Mouse (Mus musculus): ENCODE results near the gene Tmem119.
A peak's percentile ranks its signal among the peaks of the same experiment; 100 is the strongest.

The Tmem119 gene

DNA sequence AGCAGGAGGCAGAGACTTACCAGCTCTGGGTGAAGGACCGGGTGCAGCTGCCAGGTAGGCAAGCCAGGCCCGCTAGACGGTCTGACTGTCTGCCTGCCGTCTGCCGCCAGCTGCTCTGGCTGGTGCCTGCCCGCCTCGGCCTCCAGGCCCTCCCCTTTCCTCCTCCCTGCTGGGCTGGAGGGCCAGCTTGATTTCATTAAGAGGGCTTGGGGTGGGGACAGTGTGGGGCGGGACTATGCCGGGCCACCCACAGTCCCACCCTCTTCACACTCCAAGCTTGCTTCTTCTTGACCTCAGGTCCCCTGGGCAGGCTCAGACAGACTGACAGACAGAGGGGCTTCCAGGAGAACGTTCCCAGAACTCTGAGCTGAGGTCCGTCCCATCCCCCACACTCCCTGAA lies at the start of gene Tmem119:
Gene Tmem119 (minus strand): TSS at position 237 of the 400 bp plus-strand sequence.
- DNase-seq = peak; percentile 37

DNA sequence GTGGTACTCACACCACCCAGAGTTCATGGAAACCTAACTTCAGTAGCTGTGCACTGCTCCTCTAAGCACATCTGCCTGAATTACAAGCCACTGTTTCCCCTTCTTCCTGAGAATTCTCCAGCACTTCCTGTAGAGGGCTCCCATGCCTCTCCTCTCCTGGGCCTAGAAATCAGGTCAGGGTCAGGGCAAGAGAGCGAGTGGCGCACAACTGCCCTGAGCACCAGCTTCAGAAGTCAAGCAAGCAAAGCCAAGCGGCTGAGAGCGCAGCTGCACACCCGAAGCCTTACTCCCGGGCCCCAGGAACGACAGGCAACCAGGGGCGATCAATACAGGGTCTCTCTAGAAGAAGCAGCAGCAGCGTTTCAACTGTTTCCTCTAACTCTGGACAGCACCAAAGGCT lies 47.3 kb upstream of the Tmem119 start:
- DNase-seq = no peak

DNA sequence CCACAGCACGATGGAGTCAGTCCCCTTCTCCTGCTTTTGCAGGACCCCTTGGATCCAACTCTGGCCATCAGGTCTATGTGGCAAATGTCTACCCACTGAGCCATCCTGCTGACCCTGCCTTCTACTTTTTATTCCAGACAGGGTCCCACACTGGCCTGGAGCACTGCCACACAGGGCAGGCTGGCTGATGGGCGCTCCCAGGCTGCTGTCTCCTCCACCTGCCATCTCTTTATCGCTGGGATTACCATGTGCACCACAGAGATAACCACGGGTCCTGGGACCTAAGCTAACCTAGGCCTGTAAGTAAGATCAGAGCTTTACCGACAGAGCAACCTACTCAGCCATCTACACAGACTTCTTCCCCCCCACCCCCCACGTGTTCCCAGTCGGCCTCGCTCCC lies 46.3 kb upstream of the Tmem119 start:
- no peak for DNase-seq

DNA sequence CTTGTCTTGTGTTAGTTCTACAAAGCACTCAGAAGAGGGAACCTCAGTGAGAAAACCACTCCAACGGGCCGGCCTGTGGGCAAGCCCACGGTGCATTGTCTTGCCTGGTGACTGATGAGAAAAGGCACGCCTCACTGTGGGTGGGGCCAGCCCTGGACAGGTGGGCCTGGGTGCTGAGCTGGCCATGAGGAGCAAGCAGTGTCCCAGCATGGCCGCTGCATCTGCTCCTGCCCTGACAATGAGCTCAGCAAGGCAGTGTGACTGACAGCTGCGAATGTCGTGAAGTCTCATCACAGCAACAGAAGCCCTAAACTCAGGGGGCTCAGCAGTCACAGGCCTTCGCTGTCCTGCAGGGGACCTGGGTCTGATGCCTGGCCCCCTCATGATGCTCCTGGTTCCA lies 45.3 kb upstream of the Tmem119 start:
- no peak for DNase-seq

DNA sequence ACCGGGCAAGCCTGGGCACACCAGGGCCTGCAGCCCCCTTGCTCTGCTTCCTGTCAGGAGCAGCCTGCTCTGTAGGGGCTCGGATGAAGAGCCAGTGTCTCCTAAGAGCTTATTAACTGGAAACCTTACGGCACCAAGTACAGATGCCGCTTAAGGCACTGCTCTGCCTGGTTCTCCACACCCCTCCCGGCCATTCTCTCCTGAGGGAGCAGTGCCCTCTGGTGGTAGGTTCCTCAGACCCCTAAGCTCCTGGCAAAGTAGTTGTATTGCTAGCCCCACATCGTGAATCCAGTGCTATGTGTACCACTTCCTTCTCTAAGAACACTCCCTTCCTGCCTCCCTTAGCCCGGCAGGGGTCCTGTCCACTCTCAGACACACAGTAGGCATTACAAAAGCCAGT lies 44.4 kb upstream of the Tmem119 start:
- DNase-seq = no peak

DNA sequence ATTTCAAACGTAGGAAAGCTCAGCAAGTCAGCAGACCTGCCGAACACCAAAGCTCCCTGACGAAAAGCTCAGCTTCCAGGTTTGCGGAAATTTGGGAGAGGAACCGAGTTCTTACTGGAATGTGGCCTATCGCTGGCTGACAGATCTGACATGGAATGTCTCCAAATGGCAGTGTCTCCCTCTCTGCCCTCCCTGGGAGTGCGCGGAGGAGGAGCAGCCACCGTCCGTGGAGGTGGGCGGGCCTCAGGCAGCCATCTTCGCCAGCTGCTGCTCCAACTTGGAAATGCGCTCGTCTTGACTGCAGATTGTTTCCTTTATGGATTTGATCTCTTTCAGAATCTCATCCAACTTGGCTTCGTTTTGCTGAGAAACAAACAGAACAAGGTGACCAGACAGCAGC lies 43.8 kb upstream of the Tmem119 start:
- DNase-seq = no peak

DNA sequence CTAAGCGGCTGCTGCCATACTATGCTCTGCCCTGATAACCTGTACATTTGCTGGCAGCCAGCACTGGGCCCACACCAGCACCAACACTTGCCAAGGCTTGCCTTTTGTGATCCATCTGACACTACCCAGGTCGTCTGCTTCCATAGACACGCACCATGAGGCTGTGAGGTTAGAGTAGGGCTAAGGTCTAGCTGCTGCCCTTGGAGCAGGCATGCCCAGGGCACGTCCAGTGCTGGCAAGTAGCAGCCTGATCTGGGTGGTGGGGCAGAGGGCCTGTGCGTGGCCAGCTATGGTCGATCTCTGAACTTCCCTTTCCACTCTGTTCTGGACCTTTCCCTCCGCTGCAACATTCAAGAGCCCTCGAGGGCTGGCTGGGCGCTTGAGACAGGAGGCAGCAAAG lies 42.6 kb upstream of the Tmem119 start:
- DNase-seq = no peak

DNA sequence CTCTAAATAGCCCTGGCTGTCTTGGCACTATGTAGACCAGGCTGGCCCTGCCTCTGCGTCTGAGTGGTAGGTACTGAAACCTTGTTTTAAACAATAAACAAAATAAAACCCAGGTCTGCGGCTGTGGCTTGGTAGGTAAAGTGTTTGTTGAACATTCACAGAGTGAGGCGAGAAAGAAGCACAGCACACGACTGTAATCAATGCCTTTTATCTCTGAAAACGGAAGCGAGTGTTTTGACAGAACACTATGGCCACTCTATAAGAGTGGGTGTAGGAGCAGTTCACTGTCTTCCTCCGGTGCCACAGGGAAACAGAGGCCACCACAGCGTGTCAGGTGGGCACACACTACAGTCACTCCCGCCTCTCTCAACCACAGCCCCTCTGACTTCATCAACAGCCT lies 41.9 kb upstream of the Tmem119 start:
- DNase-seq = no peak

DNA sequence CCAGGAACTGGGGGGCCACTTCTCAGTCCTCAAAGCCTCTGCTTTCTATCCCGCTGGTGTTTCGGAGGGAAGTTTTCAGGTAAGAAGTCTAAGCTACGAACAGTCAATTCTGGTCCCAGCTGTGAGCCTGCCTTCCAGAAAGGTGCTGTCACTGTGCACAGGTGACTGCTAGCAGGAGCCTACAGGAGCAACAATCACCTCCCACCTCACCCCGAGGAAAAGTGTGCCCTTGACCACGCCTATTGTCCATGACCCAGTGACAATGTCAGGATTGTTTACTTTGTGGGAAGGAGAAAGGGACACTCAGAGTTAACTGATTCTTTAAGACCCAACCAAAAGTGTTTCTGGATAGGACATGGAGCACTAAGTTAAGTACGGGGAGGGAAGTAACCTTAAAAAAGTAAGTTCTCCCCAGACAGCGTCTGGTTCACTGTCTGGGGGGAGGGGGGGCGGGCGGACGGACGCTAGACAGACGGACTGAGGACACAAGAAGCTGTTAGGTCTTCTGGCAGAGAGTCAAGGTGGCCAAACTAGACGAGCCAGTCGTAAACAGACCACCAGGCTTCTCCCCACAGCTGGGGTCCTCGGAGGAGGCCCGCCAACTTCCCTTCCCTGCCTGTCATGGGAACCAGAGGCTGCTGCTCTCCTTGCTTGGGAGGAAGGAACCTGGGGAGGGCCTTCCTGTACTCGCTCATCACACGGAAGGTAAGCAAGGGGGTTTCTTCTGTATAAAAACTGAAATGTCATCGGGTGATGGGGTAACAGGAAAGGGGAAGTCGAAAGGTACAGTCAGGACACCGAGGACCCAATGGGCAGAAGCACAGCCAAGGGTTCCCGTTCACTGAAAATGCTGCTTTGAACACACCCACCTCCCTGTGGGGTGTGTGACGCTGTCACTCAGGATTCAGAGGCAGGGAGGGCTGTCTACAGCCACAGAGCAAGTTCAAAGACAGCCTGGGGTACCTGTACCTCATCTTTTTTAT lies 41.2 kb upstream of the Tmem119 start:
- DNase-seq = no peak

DNA sequence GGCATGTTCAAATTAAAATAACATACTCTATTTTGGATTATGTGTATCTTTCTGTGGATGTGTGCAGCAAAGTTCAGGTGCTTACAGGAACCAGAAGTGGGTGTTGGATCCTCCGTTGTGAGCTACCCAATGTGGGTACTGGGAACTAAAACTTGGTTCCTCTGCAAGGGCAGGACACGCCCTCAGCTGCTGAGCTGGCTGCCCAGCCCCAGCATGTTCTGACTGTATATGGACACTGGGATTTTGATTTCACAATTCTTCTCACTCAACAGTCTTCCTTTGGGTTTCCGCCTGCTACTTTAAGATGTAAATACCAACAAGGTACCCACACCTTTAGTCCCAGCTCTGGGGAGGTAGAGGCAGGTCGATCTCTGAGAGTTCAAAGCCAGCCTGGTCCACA lies 40.1 kb upstream of the Tmem119 start:
- DNase-seq = no peak

DNA sequence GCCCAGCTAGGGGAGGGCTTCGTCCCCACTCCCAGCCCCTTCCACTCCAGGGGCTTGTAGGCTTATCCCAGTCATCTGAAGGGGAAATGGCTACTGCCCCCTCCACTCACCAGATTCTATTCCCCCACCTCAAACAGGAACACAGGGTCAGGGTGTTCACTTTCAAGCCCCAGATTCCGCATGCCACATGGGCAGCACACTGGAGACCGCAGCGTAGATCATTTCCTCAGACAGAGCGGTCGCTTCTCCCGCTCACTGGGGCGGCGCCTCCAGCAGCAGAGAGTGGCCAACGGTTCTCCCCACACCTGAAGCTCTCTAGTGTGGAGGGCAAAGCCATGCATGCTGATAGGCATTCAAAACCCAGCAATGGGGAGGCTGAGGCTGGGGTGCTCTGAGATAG lies 36.6 kb upstream of the Tmem119 start:
- DNase-seq = no peak

DNA sequence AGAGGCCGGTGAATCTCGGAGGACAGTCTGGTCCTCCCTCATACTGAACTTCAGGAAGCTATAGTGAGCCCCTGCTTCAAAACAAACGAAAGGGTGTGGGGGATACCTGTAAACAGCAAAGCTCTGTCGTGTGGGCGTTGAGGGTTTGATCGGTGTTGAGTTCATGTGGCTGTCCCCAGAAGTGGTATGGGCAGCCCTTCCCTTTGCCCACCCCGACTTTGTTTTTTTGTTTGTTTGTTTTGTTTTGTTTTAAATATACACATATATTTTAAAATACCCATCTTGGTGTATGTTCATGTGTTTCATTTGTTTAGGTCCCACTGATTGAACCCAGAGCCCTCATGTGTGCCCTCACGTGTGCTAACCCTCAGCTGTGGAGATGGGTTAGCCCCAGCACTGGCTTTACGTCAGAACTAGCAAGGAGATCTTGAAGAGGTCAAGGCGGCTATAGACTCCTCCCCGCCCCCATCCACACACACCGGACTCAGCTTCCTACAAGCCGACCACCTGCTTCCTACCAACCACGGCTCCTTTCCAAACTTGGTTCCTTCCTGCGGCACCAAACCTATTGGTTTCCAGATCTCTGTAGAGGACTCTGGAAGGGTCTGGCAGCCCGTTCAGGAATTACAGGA lies 33.1 kb upstream of the Tmem119 start:
- no peak for DNase-seq

DNA sequence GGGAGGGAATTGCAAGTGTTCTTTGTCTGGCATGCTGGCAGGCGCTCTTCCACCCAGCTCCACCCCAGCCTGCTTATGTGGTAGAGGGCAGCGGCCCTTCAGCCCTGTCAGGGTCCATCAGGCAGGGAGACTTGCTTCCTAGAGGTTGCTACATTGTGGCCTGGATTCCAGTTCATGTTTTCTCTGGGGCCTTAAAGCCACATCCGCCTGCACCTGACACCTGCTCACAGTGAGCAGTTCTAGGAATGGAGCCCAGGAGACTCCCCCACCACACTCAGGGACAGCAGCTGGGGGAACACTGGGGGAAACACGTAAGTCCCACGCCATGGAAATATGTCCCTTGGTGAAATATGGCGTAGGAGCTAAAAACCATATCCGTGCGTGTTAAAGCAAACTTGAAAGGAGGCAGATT lies 32.2 kb upstream of the Tmem119 start, which contains the start of gene Selplg:
Gene Selplg (minus strand): TSS at position 155 of the 412 bp plus-strand sequence.
- DNase-seq = no peak

DNA sequence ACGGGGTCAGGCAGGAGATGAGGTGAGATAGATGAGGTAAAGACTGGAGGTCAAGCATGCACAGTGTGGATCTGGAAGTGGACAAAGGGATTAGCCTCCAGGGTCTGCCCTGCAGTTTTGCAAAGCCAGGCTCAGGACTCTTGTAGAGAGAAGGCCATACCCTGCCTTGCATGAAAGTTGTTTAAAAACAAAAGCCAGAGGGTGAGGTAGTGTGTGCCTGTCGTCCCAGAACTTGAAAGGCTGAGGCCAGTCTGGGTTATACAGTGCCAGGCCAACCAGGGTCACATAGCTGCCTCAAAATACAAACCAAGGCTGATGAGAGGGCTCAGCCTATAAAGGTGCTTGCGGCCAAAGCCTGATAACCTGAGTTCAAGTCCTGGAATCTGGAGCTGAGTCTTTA lies 31.4 kb upstream of the Tmem119 start:
- no peak for DNase-seq

DNA sequence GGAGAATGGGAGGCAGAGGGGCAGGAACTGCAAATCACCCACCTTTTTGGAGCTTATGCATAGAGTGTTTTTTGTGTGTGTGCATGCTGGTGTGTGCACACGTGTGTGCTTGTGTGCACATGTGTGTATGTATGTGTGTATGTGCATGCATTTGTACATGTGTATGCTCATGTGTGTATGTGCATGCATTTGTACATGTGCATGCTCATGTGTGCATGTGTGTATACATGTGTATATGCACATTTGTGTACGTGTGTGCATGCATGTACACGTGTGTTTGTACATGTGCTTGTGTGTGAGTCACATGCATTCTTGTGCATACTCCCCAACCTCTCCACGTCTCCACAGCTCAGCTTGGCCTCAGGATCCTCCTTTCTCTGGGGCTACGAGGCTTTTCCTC lies 30.5 kb upstream of the Tmem119 start:
- DNase-seq = no peak

DNA sequence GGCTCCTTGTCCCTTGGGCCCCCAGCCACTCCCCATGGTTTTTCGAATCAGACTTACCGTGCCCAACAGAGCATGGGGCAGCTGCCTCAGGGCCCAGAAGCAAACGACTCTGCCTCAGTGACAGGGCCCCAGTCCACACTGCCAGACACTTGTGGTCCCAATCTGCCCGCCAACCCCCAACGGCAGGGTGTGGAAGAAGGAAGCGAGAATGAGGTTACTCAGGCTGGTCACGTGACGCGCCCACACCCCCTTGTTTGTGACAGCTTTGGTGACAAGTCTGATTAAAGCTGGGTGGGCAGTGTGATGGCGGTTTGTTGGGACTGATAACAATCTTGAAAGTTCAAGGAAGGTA lies 30.0 kb upstream of the Tmem119 start:
- no peak for DNase-seq

DNA sequence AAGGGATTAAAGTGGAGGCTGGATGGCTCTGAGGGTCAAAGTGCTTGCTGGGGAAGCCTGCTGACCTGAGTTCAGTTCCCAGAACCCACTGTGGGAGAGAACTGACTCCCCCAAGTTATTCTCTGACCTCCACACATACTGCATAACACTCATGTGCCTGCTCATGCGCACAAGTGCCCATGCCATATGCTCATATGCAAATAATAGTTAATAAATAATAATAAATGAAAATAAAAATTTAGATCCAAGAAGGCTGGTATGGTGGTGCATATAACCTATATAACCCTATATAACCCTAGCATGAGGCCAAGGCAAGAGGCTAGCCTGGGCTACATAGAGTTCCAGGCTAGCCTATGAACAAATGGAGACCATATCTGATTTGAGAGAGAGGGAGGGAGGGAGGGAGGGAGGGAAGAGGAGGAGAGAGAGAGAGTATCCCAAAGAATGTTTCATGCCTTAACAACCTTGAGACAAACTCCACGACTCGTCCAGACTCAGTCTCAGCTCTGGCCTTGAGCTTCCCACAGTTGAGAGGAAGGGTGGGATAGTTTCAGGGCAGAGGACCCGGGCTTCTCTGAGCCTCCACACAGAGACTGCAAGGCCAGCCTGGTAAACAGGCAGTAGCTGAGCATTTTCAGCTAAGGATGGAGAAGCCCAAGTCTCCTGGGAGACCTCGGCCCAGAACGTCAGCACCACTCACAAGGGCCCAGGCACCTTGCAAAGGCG lies 29.4 kb upstream of the Tmem119 start:
- DNase-seq = no peak

DNA sequence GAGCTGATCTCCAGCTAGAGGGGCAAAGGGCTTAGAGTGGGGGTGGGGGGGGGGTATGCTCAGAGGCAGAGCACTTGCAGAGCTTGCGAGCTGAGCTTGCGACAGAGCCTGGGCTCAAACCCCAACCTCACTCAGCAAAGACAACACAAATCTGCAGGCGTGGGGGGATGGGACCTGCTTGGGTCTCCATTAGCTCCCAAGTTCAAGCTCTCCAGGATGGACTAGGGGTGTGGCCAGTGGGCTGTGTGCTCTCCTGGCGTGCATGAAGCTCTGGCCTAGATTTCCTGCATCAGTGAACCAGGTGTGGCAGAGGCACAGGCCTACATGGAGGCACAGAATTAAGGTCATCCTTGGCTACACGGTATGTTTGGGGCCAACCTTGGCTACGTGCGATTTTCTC lies 28.2 kb upstream of the Tmem119 start:
- no peak for DNase-seq

DNA sequence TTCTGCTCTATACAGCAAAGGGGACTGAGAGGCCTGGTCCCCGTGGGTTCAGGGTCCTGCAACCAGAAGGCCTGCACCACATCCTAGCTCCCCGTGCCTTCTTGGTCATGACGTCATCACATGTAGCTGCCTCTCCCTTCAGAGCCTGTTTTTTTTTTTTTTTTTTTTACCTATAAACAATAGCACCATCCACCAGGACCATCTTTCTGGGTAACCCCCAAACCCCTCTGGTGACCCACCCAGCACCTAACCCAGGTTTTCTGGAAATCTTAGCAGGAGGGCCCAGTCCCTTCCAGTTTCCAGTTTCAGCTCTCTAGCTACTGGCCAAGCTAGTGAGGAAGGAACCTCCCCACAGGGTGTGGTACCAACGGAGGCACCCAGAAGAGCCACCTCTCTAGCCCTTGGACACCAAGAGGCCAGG lies 27.7 kb upstream of the Tmem119 start:
- DNase-seq = no peak

DNA sequence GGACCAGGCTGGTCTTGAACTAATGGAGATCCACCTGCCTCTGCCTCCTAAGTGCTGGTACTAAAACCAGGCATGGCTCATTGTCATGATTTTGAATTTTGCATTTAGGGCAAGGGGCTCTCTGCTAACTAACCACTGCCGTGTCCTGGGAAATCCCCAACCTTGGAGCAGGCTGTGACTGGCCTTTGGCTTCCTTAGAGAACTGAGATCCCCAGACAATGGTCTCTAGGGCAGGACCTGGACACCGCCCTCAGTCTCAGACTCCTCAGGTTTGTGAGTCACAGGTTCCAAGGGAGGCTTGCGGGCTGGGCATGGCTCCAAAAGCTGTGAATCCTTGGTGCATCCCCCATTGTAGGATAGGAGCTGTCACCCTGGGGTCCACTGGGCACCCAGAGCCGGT lies 26.3 kb upstream of the Tmem119 start:
- DNase-seq = no peak

DNA sequence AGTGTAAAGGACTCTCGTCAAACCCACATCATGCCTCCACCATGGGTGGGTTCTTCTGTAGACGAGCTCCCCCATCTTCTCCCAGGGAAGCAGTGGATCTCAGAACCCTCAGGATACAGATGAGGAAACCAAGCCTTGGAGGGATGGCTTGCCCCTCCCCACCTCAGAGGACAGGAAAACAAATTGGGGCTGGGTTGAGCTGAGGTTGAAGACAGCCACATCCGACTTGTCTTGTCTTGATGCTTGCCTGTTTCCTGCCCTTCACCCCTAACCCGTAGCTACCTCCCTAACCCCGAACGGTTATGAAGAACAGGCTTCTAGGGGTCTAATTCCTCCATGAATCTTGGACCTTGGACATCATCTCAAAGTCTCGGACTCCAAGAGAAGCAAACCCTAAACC lies 25.2 kb upstream of the Tmem119 start:
- DNase-seq = no peak

DNA sequence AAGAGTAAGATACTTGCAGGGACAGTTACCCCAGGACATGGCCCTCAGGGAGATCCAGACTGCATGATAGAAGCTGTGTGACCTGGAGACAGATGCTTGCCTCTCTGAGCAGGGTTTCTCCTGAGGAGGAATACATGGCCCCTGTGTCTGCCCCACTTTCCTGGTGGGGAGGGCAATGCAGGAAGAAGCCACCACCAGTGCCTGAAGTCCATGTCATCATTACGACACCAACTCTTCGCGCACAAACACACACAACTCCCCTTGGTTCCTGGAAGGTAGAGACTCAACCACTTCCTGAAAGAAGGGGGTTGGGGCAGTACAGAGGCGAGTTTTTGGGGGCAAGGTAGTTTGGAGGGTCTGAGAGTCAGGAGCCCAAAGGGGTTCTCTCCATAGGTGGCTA lies 23.9 kb upstream of the Tmem119 start:
- no peak for DNase-seq

DNA sequence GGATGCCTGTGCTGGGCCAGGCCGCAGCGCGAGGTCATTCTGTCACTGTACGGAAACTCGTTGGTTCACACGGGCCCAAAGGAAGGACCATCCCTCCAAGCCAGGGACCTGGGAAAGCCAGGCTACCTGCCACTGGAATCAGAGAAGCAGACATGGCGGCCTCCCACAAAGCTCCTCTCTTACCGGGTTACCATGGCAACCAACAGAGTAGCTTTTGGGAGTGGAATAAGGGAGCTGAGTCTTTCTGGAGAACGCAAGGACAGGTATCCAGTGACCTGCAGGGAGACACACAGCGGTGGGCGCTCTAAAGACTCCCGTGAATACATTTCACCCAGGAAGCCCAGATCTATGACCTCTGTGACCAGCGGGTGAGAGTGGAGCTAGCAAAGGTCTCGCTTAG lies 18.3 kb upstream of the Tmem119 start:
- DNase-seq = no peak

DNA sequence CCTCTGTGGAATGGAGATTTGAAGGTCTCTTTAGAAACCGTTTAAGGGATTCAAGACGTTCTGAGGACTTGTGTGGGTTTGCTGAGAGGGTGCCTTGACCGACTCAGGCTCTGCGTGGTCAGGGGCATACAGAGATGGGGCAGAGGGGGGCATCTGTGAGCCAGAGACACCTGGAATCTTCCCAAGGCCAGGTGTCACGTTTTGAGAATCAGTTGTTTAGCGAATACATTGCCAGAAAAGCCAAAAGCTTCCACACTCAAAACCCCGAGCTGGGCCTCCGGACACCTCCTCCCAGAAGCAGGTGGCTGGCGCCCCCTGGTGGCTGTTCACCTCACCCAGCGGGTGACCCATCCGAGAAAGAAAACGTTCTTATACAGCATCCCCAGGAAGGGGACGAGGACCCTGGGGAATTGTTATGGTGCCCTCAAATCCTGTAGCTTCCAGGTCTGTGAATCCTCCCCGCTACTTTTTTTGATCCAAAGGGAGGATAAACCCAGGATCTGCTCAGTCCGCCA lies 15.4 kb upstream of the Tmem119 start:
- DNase-seq = peak; percentile 26
